Mouse (Mus musculus): ENCODE results near the gene Alox12e.
"Not testable (repeated sequence)": the region's sequence is repeated elsewhere in the genome, so short reads cannot be mapped to it uniquely, and the experiment has no call there.

Gene Alox12e

DNA sequence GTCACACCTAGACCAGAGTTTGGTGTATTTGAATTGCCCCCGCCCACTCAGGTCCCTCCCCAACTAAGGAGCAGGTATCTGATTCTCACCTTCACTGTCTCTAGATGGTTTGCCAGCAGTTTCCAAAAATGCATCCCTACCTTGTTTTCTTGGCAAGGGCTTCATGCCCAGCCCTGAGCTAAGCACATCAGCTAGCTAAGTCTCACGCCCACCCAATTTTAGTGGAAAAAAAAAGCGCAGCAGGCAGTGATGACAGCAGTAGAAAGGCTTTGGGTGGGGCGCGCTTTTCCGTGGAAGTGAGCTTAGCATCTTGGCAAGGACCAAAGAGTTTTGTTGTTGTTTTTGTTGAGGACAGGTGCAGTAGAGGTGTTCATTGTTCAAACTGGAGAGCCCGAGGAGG is at the start of gene Alox12e:
Gene Alox12e (minus strand): TSS at position 101 of the 400 bp plus-strand sequence.
- DNase-seq, result no peak

DNA sequence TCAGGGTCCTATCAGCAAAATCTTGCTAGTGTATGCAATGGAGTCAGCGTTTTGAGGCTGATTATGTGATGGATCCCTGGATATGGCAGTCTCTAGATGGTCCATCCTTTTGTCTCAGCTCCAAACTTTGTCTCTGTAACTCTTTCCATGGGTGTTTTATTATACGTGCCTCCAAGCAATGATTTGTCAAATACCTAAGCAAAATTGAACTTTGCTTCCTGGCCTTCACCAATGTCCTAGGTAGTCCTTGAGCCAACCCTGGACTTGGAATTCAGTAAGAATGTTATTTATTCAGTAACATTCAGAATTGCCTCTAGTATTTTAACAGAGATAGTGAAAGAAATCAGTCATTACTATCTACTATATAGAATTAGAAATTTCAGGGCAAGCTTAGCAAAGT is 46.2 kb upstream of the Alox12e start:
- not testable (repeated sequence) for DNase-seq

DNA sequence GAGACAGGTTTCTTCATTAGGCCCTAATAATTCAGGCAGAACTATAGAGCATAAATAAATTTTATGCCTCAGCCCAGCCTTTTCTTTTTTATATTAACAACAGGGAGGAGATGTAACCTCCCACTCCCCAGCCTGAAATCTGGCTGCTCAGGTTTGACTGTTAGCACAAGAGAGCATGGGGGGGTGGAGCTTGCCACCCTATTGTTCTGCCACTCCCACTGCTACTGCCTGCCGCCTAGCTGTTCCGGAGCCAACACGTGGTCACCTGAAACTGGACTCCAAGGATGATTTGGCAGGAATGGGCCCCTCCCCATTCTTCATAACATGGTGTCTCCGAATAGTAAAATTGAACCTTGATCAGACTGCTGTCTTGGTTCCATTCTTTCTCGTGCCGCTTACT is 45.3 kb upstream of the Alox12e start:
- DNase-seq, result not testable (repeated sequence)

DNA sequence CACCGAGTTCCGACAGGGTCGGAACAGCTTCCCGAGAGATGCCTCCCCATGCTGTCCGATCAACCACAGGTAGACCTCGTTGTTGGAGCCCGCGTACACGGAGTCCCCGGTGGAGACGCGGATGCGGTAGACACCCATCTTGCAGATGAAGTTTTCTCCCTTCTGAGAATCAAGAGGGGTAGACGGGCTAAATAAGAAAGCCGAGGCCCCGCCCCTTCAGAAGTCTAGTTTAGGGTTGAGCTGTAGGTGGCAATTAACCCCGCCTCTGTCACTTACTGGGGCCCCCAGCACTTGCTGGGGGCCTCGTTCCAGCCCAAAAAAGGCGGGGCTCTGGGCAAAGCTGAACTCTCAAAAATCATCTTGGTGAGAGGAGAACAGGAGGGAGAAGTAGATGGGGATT is 29.4 kb upstream of the Alox12e start, which contains the start of gene Alox15:
Gene Alox15 (minus strand): TSS at position 164 of the 400 bp plus-strand sequence.
- peak; percentile 46 for DNase-seq

GRCm38 (mm10) chr11:70348630-70349029 is 26.2 kb upstream of the Alox12e start:
- no peak for DNase-seq

DNA sequence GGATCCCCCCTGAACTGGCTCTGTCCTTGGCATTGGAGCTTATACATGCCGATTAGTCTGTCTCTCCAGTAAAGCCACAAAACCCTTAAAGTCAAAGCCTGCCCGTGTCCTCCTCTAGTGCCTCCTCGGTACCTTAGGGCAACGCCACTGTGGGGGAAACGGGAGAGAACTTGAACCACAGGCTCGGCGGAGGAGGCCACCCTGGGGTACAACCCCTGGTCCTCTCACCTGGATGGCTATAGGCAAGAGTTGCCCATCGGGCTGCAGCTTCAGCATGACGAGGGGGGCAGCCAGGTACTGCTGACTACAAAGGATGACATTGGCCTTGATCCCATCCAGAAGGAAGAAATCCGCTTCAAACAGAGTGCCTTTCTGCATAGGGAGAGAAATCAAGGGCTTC is 25.4 kb upstream of the Alox12e start:
- DNase-seq, result no peak

DNA sequence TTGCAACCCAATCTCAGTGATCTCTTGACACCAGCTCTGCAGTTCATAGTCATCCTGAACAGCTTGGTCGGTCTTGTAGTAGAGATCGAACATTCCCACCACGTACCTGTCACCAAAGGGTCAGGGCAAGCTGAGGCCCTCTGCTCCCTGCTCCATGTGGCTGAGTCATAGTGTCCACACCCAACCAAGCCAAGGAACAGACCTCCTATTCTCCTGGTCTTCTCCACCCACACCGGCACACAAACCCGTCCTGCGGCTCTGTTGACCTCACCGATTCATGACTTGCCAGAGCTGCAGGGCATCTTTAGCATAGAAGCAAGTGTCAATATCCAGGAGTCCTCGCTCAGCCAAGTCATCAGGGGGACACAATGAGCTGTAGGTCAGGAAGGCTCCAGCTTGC is 23.1 kb upstream of the Alox12e start:
- DNase-seq, result no peak

GRCm38 (mm10) chr11:70345061-70345460 is 22.6 kb upstream of the Alox12e start:
- DNase-seq, result no peak

DNA sequence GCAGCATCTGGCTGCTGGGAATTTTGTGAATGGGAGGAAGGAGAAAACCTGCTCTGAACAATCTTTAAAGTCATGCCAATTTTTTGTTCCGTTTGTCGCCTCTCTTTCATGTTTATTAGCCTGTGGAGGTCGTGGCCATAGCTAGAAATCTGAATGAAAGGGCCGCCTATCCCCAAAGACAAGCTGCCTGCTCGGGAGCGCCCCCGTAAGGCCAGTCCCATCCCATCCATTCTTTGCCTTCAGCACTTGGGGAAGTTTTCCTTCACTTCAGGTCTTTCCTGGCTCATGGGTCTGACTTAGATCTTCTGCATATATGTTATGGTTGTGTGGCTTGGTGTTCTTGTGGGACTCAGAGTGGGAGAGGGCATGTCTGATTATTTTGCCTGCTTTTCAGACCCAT is 17.1 kb upstream of the Alox12e start:
- no peak for DNase-seq

- DNase-seq, result peak; percentile 62
Observed at GRCm38 (mm10) chr11:70334477-70334876, 12.0 kb upstream of the Alox12e start.

- no peak for DNase-seq
Observed at GRCm38 (mm10) chr11:70324726-70325125, 2.3 kb upstream of the Alox12e start.

DNA sequence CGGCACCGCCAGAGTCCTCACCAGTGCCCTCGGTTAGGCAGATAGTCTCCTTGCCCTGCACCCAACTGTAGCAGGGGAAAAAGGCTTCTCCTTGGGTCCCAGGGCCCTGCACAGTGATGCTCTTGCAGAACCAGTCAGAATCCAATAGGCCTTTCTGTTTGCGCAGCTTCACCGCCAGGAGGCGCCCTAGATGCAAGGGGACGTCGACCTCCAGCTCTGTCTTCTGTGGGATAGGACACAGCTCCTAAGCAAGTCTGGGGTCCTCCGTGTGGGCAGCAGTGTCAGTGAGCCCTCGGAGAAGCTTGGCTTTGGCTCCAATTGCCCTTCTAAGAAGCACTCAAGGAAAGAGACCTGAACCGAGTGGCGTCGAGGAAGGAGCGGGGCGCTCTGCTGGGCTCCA is 764 bp downstream of the Alox12e start:
- peak; percentile 71 for DNase-seq

DNA sequence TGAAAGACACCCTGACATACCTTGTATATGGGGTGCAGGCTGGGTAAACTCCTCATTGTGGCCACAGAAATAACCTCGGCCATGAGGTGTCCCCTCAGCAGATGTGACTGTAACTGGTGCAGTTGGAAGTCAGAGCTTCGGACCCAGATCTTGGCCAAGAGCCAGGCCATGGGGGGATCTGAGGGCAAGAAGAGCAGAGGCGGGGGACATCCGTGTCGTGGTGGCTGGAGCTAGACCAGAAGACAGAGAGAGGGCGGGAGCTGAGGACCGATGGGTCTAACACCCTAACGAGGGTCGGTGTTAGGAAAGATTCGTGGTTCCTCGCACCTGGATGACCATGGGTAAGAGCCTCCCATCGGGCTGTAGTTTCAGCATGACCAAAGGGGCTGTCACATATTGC is 2.8 kb downstream of the Alox12e start:
- DNase-seq, result no peak

DNA sequence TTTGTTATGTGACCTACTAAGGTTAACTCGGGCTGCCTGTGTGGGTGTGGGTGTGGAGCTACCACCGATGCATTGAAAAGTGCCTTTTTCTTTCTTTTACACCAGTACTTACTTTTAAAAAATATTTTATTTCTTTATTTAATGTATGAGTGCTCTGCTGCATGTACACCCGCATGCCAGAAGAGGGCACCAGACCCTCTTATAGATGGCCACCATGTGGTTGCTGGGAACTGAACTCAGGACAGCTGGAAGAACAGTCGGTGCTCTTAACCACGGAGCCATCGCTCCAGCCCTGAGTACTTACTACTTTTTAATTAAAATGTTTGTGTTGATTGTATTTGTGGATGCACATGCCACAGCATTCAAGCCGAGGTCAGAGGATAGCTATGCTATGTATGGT is 8.6 kb downstream of the Alox12e start:
- DNase-seq, result no peak

GRCm38 (mm10) chr11:70309341-70309740 is 13.1 kb downstream of the Alox12e start:
- peak; percentile 26 for DNase-seq

GRCm38 (mm10) chr11:70308296-70308695 is 14.1 kb downstream of the Alox12e start:
- DNase-seq, result no peak

DNA sequence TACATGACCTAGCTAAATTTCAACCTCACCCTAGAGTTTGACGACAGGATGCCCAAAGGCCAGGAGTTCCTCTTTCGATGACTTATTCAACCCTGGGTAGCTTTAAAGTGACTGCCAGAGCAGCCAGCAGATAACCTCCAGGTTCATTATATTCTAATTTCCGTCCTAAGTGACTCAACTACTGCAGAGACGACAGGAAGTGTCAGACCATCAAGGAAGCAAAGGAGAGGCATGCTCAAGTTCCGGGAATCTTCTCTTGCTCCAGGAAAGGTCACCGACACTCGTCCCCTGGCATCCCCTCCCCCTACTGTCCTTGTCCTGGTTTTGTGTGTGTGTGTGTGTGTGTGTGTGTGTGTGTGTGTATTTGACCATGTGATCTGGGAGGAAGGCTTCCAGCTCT is 16.3 kb downstream of the Alox12e start:
- no peak for DNase-seq

- DNase-seq, result no peak
Observed at GRCm38 (mm10) chr11:70302293-70302692, 20.1 kb downstream of the Alox12e start.

- DNase-seq, result peak; percentile 27
Observed at GRCm38 (mm10) chr11:70297836-70298454, 24.5 kb downstream of the Alox12e start.

- no peak for DNase-seq
Observed at GRCm38 (mm10) chr11:70297405-70297804, 25.0 kb downstream of the Alox12e start.

GRCm38 (mm10) chr11:70293881-70294280 is 28.5 kb downstream of the Alox12e start:
- no peak for DNase-seq

GRCm38 (mm10) chr11:70291235-70291634 is 31.2 kb downstream of the Alox12e start:
- DNase-seq, result no peak

- no peak for DNase-seq
Observed at GRCm38 (mm10) chr11:70289236-70289635, 33.2 kb downstream of the Alox12e start.

DNA sequence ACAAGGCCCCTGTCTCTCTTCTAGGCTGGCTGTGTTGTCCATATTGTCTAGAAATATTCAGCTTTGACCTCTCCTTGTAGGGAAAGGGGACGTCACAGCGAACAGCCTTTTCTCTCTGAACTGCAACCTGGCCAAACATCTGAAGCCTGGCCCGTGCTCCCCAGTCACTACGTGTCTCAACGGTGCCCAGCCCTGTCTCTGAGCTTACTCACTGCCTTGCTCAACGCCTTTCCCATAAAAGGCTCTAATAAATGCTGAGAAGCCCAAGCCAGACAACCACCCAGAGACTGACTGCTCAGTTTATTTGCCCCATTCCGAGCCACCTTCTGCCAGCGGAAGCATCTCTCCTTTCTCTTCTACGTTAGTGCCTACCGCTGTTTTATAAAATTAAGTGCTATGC is 34.3 kb downstream of the Alox12e start:
- no peak for DNase-seq

- no peak for DNase-seq
Observed at GRCm38 (mm10) chr11:70285686-70286085, 36.7 kb downstream of the Alox12e start.
